Mouse (Mus musculus) bone marrow, adult 2 months (tissue): ENCODE measurements at regions not wholly inside any gene's neighbourhood (a gene's known extent, or its start where the extent isn't known, plus 50 kb on each side); places are given as distances from the start of the nearest gene placed in this dataset.

Experiments used
- H3K27ac ChIP-seq: fragments of 200-500 bp; 2 replicates; pipeline ENCODE4 v1.5.1; 2012; ENCODE audit warnings: low read depth, mild to moderate bottlenecking, control low read depth, inconsistent platforms, low read length; ENCODE audit not compliant: control insufficient read depth, poor library complexity, insufficient read depth
- H3K4me1 ChIP-seq: fragments of 200-500 bp; 2 replicates; pipeline ENCODE4 v1.6.1; 2011; ENCODE audit warnings: low read length; ENCODE audit not compliant: control insufficient read depth, insufficient read depth
- H3K4me3 ChIP-seq: fragments of 200-500 bp; replicated peaks from 2 replicates; pipeline ENCODE3; 2011; ENCODE audit warnings: mild to moderate bottlenecking, low read depth, low read length, control low read depth; ENCODE audit not compliant: control insufficient read depth
- CTCF ChIP-seq: fragments of 200-500 bp; IDR thresholded peaks from 2 replicates; pipeline ENCODE4 v1.5.1; 2011; ENCODE audit warnings: low read length, control low read depth; ENCODE audit not compliant: control insufficient read depth, insufficient read depth
- POLR2A ChIP-seq: fragments of 200-500 bp; IDR thresholded peaks from 2 replicates; pipeline ENCODE4 v1.6.1; 2011; ENCODE audit warnings: low read depth, mild to moderate bottlenecking, control low read depth, low read length, borderline replicate concordance; ENCODE audit not compliant: control insufficient read depth
- WGBS: fragments of 180-500 bp; shearing (Covaris S2); methylation state at CpG from one replicate; pipeline ENCODE4 v1.1.7; 2018; 5-methylcytosine and 5-hydroxymethylcytosine counted together

GRCm38 (mm10) chr4:34386338-34386967 lies 164.3 kb upstream of the Akirin2 start:
- TF ChIP-seq CTCF = no peak
- Histone ChIP-seq H3K4me1 (no peaks in the 10 kb centered on the region), H3K4me3 (no peak overlapping the region), H3K27ac (no peak overlapping the region)
- WGBS = 19% methylated on average over 5 of the region's 5 CpGs

GRCm38 (mm10) chr4:34391499-34391898 lies 159.2 kb upstream of the Akirin2 start:
- no peaks in the 10 kb centered on the region for H3K4me1 ChIP-seq
- no peak for TF ChIP-seq POLR2A
- TF ChIP-seq CTCF = no peak
- 85% methylated on average over 5 of the region's 5 CpGs for WGBS
- no peak overlapping the region for H3K4me3 ChIP-seq
- H3K27ac ChIP-seq = no peak overlapping the region

GRCm38 (mm10) chr4:34403061-34403460 lies 147.7 kb upstream of the Akirin2 start:
- H3K4me3 ChIP-seq = no peak overlapping the region
- no peak overlapping the region for H3K27ac ChIP-seq
- H3K4me1 ChIP-seq = no peaks in the 10 kb centered on the region
- TF ChIP-seq CTCF = no peak
- TF ChIP-seq POLR2A = no peak
- 83% methylated on average over 2 of the region's 2 CpGs for WGBS

GRCm38 (mm10) chr4:34407181-34407580 lies 143.6 kb upstream of the Akirin2 start:
- Histone ChIP-seq H3K4me1 (no peaks in the 10 kb centered on the region), H3K4me3 (no peak overlapping the region), H3K27ac (no peak overlapping the region)
- WGBS = 80% methylated on average over 3 of the region's 3 CpGs
- TF ChIP-seq CTCF (no peak), POLR2A (no peak)

- Histone ChIP-seq H3K4me3 (no peak overlapping the region), H3K27ac (no peak overlapping the region), H3K4me1 (no peaks in the 10 kb centered on the region)
- TF ChIP-seq CTCF (no peak), POLR2A (no peak)
- WGBS = 76% methylated on average over 6 of the region's 6 CpGs
Measured at GRCm38 (mm10) chr4:34420970-34421369, 129.8 kb upstream of the Akirin2 start.

- Histone ChIP-seq H3K4me1 (no peaks in the 10 kb centered on the region), H3K4me3 (no peak overlapping the region), H3K27ac (no peak overlapping the region)
- 76% methylated on average over 2 of the region's 2 CpGs for WGBS
- TF ChIP-seq POLR2A (no peak), CTCF (no peak)
Measured at GRCm38 (mm10) chr4:34424131-34424646, 126.5 kb upstream of the Akirin2 start.

DNA sequence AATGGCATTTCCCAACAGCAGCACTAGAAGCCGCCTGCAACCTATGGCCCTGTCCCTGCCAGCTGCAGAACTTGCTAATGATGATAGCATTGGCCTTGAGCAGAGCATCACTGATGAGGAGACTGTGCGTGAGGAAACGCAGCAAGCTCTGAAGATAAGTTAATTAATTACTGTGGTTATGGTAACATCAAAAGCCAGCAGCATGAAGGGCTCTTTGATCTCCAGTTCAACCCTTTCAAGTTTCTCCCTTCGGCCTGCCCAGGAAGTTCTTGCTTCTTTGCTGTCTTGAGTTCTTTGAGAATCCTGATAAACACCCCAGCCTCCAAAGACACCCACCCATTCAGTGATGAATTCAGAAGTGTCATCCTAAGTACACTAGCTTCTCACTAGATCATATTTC lies 121.7 kb upstream of the Akirin2 start:
- WGBS = 67% methylated on average over 4 of the region's 4 CpGs
- H3K4me3 ChIP-seq = no peak overlapping the region
- no peaks in the 10 kb centered on the region for H3K4me1 ChIP-seq
- H3K27ac ChIP-seq = no peak overlapping the region
- TF ChIP-seq POLR2A = no peak
- no peak for TF ChIP-seq CTCF

GRCm38 (mm10) chr4:34429456-34430235 lies 121.1 kb upstream of the Akirin2 start:
- WGBS = 25% methylated on average over 22 of the region's 22 CpGs
- no peak overlapping the region for H3K27ac ChIP-seq
- H3K4me3 ChIP-seq = no peak overlapping the region
- TF ChIP-seq POLR2A = no peak
- no peak for TF ChIP-seq CTCF
- H3K4me1 ChIP-seq = no peaks in the 10 kb centered on the region
